Mouse (Mus musculus): ENCODE data around the gene Cspg4.
A peak's percentile ranks its signal among the peaks of the same experiment; 100 is the strongest.
"Not testable (repeated sequence)": the region's sequence is repeated elsewhere in the genome, so short reads cannot be mapped to it uniquely, and the experiment has no call there.

Gene Cspg4

DNA sequence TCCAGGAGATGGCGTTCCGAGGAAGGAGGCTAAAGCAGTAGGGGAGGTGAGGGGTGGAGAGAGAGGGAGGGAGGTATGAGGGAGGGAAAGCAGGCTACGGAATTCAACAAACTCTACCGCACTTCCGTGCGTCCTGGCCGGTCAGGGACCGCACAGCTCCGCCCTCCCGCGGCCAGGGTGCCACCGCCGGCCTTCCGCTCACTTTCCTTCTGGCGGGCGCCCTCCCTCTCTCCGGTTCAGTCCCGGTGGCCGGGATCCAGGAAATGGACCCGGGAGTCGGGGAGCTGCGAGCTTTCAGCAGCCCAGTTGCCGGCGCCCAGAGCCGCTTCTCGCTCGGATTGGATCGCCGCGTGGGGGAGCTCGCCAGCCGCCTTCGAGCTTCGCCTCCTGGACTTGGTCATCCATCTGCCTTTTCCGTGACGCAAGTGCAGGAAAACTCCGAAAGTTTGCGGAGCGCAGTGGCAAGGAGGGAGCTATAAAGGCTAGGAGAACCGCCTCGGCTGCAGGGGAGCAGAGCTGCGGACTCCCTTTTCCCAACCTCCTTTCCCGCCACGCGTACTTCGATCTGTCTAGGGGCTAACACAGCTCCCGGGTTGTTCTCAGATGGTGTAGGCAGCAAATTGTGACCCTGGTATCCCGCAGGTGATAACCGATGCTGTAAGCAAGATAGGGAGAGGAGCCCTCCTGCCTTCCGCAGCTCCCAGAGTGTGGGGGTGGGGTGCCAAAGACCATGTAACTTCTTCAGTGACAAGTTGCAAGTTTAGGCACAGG is 63.4 kb downstream of the Cspg4 start, which contains the start of gene Snx33:
Gene Snx33 (minus strand): TSS at position 331 of the 771 bp plus-strand sequence.
- peak; percentile 94 to 96 for DNase-seq

DNA sequence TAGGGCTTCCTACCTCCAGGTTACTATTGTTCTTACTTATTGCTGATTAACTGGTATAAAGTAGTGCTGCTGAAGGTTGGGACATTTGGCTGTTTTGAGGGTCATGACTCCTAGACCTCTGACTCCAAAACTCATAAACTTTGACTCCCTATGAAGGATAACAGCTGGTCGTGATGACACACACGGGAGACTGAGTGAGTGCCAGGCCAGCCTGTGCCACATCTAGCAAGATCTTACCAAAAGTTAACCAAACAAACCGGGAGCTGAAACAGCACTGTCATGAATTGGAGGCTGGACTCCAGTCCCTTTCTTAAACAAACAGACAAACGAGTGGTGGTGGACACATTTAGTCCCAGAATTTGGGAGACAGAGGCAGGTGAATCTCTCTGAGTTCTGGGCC is 64.7 kb downstream of the Cspg4 start:
- no peak for DNase-seq

DNA sequence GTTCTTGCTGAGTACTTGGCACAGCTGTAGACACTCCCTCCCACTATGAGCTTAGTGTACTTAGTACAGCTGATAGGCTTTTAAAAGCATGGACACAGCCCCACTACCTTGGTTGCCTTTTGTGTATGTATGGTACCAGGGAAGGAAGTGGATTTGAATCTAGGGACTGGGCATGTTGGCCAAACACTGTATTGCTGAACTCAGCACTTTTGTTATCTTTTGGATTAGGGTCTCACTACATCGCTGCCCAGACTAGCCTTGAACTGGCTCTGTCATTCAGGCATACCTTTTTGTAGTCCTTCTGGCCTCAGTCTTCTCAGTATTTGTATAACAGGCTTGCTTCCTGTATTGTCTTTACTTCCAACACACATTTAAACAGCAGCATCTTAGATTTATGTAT is 65.7 kb downstream of the Cspg4 start:
- DNase-seq, result no peak

DNA sequence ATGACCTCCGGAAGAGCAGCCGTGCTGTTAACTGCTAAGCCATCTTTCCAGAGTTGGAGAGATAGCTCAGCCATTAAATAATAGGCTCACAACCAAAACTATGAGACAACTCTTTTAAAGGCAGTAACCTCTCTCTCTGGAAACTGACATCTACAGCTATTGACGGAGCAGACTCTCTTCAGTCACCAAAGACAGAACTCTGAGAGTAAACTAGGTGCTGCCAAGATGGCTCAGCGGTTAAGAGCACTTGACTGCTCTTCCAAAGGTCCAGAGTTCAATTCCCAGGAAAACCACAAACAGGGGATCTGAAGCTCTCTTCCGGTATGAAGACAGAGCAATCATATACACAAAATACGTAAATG is 72.0 kb downstream of the Cspg4 start:
- no peak for DNase-seq

GRCm38 (mm10) chr9:56937223-56938160 is 72.7 kb downstream of the Cspg4 start, which contains the start of gene Imp3:
Imp3 (plus strand) TSS chr9:56937475.
- peak; percentile 94 to 96 for DNase-seq

DNA sequence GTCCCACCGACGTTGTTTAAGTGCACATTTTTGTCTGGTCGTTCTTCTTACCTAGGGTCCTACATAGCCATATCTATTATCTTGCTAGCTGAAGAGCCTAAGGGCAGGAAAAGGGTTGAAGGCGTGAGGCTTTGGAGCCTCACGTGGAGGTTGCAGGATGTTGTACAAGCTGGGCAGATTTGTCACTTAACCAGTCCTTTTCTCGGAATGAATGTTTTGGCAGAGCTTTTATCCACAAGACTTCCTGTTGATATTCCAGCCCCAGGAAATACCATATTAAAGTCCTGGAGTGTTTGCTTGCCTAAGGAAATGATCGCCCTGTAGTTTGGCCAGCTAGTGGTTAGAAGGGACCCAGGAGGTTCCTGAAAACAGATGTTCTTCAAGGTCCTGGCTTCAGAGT is 73.5 kb downstream of the Cspg4 start:
- peak in 1 of 2 experiments; percentile 25 for DNase-seq

DNA sequence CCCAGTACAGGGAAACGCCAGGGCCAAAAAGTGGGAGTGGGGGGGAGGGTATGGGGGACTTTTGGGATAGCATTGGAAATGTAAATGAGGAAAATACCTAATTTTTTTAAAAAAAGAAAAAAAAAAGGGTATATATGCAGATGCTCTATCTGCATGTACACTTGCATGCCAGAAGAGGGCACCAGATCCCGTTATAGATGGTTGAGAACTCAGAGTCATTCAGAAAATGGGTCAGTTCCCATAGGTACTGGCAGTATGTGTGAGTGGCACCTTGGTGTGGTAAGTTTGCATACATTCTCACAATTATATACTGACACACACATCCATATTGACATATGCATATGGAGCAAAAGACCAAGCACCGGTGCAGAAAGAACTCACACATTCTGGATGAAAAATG is 82.6 kb downstream of the Cspg4 start:
- DNase-seq, result peak; percentile 75 to 78

DNA sequence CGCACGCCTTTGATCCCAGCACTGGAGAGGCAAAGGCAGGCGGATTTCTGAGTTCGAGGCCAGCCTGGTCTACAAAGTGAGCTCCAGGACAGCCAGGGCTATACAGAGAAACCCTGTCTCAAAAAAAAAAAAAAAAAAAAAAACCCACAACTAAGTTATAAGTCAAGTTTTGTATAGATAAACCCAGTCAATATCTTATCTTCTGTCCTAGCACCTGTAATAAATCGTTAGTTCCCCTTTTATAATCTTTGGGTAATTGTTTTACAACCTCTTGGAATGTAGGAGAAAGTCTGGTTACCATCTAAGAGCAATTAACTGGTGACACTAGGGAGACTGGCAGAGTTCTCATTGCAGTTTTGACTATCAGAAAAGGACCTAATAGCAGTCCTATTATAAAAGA is 83.9 kb downstream of the Cspg4 start:
- not testable (repeated sequence) for DNase-seq
